Mouse (Mus musculus): ENCODE measurements around the gene Cntn3.

DNA sequence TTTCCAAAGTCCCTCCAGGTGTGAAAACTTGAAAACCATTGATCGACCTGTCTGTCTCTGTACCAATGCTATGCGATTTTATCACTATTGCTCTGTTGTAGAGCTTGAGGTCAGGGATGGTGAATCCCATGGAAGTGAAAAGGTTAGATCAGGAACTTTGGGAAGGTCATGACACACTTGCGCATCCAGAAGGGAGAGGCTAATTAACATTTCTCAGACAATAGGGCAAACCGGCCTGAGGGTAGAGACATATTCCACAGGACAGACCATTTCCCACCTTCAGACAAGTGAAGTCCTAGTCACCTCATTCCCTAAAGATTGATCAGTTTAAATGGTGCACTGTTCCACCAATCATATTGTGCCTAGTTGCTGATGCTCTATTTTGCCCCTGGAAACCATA is 451.2 kb downstream of the Cntn3 start:
- TF ChIP-seq GATA1 (IDR thresholded peaks at IDR 0.05; ENCODE audit: borderline replicate concordance, low read length) = no peak
- no peak for TF ChIP-seq FLI1 (IDR thresholded peaks at IDR 0.05; ENCODE audit: low read length)

Data from megakaryocyte, embryonic 14.5 days (primary cell).